Mouse (Mus musculus) kidney, postnatal 25 days (tissue): ENCODE results near the gene Ccl9.
A peak's percentile ranks its signal among the peaks of the same experiment; 100 is the strongest.
"Not testable (repeated sequence)": the region's sequence is repeated elsewhere in the genome, so short reads cannot be mapped to it uniquely, and the experiment has no call there.

Experiments
- DNase-seq, 2 experiments: peaks; one replicate each; pipeline ENCODE4 v3.0.0; 2021; ENCODE audit warnings: mixed read lengths in 2 of 2

The Ccl9 gene

DNA sequence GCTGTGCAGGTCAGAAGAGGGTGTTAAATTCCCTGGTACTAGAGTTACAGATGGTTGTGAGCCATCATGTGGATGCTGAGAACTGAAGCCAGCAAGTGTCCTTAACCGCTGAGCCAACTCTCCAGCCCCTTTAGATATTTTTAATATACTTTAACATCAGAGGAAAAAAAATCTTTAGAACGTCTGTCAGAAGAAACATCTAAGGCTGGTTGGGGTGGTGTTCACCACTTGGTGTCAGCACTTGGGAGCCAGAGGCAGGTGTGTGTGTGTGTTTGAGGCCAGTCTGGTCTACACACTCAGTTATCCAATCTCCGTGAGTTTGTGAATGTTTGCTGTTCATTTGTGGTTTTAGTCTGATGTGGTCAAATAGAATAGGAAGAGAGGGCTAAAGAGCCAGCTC, 563 bp upstream of the Ccl9 start:
- no peak for DNase-seq

DNA sequence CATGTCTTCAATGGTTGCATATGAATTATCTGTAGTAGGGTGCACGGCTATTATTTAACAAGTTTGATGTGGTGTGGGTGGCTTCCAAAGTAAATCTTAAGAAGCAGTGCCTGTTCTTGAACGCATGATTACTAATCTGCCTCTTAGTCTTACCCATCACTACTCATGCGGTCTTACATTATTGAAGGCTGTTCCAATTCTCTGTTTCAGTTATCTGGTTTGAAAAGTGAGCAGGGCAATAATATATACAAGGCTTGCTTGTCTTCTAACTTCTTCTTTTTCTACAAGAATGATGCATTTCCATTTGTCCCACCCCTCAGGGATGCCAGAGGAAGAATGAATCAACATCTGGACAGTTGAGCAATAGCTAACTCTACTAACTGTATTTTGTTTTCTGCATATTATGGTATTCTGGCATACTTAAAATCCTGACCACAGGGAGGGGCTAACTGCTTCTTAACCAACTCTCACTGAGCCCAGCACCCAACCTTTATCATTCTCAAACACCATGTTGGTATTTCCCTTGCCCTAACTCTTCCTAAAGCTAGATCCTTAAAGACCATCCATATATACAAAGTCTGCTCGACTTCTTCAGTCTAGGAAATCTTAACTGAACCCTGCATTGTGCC, 1.4 kb downstream of the Ccl9 start:
- DNase-seq, result no peak

DNA sequence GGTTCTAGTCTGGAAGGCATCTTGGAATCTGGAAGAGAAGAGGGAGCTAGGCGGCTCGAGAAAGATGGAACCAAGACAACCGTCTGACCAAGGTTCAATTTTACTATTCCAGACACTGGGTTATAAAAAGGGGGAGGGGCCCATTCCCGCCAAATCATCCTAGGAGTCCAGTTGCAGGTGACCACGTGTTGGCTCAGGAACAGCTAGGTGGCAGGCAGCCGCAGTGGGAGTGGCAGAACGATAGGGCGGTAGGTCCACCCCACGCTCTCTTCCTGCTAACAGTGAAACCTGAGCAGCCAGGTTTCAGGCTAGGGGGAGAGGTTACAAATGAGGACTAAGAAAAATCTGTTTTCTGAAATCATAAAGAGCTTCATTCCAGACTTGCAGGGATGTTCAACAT, 5.6 kb downstream of the Ccl9 start:
- DNase-seq, result peak in 1 of 2 experiments; percentile 43

DNA sequence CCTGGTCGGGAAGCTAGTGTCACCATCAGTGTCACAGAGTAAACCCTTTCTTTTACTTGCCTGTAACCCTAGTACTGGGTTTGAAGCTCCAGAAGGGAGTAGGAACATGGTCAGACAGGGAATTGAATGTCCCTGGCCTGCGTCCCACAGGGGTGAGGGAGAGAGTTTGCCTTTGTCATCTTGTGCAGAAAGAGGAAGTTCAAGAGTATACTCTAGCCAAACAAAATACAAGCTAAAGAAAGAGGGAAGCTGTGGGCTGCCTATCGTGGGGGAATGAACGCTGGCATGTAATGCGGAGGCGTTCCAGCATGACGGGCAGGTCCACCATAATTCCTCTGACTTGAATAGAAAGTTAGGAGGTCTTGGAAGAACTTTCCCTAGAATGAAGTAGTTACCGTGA, 6.2 kb downstream of the Ccl9 start:
- peak; percentile 50 to 71 for DNase-seq

DNA sequence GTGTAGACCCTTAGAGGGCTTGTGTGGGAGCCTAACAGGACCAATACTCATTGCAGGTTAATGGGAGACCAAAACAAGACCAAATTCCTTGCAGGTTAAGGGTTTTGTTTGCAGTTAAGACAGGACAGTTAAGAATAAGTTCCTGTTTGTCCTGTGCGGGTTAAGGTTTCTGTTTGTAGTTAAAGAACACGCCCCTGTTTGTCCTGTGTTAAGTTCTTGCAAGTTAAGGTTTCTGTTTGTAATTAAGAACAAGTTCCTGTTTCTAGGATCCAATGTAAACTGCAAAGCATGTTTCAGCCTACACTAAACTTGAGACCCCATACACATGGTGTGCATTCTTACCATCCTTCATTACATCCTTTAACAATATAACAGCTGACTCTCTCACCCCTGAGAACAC, 8.2 kb downstream of the Ccl9 start:
- DNase-seq, result no peak

DNA sequence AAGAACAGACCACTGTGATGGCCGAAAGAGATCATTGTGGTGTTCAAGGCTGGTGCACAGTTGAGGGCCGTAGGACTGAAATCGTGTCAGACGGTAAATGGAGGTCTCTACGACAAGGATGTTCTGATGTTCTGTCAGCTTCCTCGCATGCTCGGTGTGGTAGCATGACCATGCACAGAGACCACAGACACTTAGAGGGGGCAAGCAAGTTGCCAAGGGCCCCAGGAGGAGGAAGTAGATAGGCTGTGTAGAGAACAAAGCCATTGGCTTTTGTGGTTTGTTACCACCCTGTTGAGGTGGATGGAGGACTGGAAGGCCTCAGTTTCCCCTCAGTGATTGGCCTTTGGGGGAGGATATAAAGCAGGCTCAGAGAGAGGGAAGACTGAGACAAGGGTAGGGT, 9.2 kb downstream of the Ccl9 start:
- DNase-seq, result no peak

DNA sequence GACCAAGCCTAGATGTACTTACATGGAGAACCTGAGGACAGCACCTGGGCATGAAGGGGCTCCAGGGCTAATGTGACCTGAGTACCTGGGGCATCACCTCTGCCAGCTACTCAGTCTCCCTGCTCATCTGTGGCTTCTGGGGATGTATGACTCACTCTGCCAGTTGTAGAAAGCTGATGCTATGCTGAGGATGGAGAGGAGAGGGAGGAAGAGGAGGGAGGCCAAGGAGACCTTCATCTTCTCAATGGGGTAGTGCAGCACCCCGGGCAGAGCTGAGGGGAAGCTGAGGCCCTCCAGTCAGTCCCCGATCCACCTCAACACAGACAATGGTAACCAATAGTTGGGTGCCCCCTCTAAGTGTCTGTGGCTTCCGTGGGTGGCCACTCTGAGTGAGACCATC, 9.7 kb downstream of the Ccl9 start:
- DNase-seq, result no peak

DNA sequence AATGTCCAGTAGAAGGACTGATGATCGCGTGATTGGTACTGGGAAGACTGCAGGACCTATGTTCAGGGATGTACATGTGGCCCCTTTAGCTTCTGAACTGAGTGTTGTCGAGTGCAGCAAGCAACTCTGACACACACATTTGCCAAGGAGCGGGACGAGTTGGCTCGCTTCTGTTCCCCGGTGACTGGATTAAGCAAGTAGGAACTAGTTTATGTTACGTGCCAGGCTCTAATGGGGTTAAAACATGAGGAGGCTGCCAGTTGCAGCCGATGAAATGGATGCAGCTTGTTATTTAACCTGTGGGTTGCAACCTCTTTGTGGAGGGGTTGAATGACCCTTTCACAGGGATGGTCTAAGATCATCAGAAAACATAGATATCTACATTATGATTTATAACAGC, 10.4 kb downstream of the Ccl9 start:
- DNase-seq, result no peak

DNA sequence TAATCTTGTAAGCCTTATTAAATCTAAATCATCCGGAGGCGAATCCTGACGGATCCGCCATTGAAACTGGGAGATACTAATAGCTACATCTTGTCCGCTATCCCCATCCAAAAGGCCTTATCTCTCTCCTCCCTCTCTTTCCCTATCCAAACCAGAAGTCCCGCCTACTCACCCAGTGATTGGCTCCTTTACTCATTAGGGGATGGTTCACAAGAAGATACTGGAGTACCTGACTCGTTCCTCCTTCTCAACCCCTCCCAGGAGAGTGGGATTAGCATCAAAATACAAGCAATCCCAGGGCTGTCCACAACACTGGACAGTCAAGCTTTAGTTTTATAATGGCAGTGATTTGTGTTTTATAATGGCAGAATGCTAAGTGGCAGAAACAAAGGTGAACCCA, 11.1 kb downstream of the Ccl9 start:
- no peak for DNase-seq

DNA sequence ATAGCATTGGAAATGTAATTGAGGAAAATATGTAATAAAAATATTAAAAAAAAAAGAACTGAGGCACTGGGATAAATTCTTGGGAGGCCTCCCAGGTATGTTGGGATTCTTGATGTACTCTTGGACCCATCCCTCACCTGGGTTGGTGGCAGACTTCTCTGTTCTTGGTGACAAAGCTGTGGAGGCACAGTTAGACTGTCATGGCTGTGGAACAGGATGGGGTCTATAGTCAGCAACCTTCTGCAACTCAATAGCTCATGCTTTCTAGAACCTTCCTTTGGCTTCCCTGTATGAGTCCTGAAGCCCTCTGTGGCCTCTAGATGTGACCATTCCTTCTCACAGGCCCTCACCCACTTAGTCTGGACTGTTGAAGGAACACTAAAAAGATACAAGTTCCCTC, 11.8 kb downstream of the Ccl9 start:
- no peak for DNase-seq

DNA sequence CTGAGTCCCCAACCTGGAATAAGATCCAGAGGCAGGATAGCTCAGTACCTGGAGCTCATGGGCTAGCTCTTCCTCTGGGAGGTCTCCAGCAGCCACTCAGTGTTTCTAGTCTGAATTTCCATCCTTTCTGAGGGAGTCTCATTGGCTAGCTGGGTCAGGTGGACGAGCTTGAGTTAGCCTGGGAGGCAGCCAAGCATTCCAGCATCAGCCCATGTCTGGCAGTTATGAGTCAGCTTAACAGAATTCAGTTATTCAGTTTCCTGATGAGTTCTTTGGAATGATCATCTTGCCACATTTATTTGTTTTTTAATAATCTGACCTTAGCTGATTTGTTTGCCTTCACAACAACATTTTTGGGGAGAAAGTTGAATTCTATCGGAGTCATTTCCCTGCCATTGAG, 14.7 kb downstream of the Ccl9 start:
- peak; percentile 37 to 58 for DNase-seq

DNA sequence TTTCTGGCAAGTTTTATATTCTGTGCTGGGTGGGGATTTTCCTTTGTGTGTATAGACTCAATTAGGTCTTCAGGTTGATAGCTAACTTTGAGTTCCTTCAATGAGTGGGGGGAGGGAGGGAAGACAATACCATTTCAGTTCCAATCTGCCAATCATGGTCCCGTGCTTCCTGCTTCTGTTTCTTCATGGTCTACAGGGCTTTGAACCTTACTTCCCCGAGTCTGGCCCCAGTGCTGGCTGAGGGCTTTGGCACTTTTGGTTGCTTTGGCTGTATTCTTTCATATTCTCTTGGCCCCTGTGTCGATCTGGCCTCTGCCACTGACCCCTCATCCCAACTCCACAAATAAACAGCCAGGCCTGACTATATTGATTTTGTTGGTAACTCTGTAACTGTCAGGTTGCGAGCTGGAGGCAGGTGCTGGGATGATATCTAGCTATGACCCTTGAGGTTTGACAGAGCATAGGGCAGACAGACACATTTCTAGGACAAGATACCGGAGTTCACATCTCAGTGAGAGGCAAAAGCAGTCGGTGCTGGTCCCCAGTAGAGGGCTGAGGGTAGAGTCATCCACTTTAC, 16.0 kb downstream of the Ccl9 start:
- no peak for DNase-seq

DNA sequence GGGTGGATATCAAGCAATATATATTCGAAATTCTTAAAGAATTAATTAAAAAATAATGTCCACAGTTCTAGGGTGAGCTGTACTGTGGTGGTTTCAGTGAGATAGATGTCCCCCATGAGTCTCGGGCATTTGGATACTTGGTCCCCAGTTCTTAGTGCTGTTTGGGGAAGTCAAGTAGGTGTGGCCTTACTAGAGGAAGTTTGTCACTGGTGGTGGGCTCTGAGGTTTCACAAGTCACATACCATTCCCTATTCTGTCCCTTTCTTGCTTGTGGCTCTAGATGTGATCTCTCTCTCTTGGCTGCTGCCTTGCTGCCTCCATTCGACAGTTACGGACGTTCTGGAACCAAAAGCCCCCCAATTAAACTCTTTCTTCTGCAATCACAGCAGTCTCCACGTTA, 18.0 kb downstream of the Ccl9 start:
- DNase-seq, result no peak

DNA sequence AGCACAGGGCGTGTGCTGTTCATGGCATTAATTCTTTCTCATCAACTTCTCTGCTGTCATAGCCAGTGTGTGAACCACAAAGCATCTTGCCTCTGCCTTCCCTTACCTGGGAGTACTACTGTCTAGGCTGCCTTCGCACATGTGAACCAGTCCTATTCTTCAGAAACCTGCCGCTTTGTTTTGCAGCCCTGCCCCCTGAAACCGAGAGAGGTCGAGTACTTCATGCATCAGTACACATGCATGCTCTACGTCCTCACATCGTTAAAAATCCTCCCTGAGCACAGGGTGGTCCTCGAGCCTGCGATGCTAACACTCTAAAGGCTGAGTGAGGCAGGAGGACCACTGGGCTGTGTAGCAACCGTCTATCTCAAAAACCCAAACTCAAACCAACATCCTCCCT, 21.4 kb downstream of the Ccl9 start:
- no peak for DNase-seq

DNA sequence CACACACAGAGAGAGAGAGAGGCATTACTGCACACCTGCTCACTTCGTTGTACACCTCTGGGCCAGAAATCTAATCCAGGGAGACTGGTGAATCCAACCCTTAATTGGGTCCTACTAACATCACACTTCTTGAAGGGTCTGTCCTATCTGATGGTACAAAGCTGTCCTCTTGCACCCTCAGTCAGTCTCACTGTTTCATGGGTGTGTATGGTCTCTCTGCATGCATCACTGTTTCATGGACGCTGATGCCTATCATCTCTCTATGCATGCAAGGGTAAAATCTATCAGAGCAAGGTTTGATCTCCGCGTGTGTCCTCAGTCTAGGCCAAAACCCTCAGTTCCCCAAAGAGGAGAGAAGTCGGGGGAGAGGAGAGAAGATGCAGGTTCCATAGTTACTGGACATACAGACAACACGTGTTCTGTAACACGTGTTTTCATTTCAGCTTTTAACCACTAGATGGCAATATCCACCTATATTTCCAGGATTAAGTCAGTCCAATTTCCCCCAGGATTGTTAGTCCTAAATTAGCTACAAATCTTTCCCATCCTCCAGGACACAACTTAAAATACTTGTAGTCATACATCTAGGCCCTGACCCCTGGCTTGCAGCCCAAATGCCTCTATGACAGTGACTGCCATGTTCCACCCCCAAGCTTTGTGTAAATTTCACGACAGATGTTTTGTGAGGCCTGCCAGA, 22.2 kb downstream of the Ccl9 start:
- peak in 1 of 2 experiments; percentile 14 for DNase-seq

DNA sequence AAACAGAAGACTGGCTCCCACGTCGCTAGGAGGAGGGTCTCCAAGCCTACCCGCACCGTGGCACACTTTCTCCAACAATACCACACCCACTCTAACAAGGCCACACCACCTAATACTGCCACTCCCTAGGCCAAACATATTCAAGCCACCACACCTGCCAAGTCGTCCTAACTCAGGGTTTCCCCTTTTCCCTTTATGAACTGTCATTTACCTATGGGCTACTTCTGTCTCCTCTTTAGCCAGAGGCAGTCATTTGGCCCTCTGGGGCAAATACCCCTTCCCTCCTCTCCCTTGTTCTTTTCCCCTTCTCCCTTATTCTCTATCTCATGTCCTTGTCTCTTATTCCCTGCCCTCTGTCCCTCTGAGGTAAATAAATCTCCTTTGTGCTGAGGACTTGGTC, 26.8 kb downstream of the Ccl9 start:
- no peak for DNase-seq

DNA sequence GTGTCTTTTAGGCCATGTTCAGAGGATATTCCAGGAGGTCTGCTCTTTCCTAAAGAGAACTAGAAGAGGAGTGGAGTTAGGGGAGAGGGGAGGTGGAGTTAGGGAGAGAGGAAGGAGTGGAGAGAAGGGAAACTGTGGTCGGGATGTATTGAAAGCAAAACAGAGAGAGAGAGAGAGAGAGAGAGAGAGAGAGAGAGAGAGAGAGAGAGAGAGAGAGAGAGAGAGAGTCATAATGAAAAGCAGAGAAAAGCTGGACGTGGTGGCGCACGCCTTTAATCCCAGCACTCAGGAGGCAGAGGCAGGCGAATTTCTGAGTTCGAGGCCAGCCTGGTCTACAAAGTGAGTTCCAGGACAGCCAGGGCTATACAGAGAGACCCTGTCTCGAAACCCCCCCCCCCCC, 27.4 kb downstream of the Ccl9 start:
- not testable (repeated sequence) for DNase-seq

DNA sequence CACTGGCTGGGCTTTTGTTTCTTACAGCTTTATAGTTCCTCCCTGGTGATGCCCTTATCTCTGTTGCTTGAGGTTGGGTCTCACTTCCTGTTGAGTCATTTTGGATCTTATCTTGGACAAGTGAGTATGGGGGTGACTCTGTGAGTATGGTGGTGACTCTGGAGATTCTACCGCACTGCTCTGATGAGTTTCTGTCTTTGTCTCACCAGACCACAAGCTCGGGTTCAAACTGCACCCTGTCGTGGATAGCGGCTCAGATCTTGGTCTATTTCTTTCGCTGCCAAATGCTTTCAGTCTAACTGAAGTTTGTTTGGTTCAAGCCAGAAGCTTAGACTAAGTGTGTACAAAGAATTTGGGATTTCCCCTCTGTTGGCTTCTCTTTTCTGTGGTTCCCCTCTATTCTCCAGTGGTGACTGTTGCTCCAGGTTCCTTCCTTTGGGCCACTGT, 28.2 kb downstream of the Ccl9 start:
- DNase-seq, result no peak

DNA sequence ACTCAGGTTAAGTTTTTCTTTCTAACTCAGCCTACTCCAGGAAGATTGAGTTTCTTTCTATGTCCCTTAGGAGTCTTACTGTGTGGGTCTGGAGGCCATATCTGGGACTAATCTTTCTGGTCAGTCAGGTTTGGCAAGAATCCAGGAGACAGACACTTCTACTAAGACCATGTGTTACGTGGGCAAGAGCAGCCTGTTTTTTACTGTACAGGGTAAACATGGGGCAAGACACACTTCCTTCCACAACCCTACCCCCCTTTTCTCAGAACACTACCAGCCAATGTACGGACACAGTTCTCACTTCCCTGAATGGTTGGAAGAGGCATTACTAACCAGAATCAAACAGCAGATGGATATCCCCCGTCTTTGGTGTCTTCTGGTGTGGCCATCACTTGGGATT, 34.2 kb downstream of the Ccl9 start:
- no peak for DNase-seq

DNA sequence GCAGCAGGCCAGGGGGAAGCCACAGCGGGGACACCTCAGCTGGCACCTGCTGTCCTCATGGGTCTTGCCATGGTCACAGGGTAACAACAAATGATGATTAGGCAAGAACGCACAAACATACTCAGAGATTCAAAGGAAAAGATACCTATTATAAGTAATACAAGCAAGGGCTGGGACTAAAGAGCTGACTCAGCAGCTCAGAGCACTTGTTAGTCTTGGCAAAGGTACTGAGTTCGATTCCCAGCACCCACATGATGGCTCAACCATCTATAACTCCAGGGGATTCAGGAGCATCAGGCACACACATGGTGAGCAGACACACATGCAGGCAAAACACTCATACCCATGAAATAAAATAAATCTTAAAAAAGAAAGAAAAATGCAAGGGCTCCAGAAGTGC, 37.0 kb downstream of the Ccl9 start:
- DNase-seq, result no peak

DNA sequence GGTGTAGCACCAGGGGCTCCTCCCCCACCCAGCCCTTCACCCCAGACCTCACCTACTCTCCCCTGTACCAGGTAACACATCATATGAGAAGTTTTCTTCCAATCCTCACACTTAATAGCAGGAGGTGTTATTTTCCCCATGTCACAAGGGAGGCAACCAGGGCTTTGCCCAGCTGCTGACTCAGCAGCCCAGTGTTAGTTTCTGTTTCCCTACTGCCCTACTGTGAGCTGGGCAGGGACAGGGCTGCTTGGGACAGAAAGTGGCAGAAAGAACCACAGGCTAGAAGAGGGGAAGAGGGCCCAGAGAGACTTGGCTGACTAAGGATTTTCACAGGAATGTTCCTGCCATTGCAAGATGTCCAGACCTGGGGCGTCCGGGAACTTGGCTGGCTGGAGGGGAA, 37.5 kb downstream of the Ccl9 start:
- no peak for DNase-seq

DNA sequence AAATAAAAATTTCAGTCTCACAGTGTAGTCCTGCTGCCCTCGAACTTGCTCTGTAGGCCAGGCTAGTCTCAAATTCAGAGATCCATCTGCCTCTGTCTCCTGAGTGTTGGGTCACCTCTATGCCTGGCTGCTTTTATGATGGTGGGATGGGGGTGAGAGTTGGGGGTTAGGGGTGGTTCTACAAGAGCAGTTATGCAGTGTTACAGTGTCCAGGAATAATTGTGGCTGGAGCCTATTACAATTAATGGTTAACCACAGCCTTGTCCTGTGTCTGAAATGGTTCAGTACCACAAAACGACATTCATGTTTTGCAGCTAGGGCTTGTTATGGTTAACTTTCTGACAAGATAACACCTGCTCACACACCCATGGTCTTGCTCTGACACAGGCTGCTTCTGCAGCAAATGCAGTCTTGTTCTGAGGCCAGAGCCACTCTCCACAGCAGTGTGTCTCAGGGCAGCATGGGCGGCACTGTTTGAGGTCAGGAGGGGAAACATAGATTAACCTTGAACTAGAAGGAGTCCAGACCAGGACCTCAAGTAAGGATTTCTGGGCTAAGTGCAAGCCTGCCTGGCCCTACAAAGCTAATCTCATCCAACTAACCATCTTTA, 39.6 kb downstream of the Ccl9 start:
- peak; percentile 14 to 65 for DNase-seq

DNA sequence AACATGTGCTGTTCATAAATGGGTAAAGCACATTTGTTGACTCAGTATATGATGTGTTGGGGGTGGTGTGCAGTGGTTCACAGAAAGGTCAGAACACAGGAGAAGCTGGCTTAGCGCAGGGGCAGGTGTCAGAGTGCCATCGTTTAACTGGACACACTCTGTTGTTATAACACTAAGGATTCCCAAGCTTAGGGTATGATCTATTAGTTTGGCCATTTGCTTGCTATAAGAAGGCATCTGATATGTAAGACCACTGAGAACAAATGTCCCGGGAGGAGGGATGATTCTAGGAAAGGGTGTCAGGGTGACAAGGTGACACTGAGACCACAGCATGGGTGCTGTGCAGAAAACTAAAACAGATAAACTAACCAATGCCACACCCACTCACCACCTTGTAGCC, 41.6 kb downstream of the Ccl9 start:
- DNase-seq, result no peak
